Mouse (Mus musculus) urinary bladder, postnatal 14 days (tissue): ENCODE measurements around the gene Clca4a.
"Not testable (repeated sequence)": the region's sequence is repeated elsewhere in the genome, so short reads cannot be mapped to it uniquely, and the experiment has no call there.

ENCODE experiments used
- DNase-seq: peaks from one replicate; pipeline ENCODE4 v3.0.0; 2021; ENCODE audit warnings: low spot score

The Clca4a gene

GRCm38 (mm10) chr3:144974945-144975344 is at the start of gene Clca4a:
TSS of gene Clca4a (minus strand) at chr3:144975045.
- no peak for DNase-seq

DNA sequence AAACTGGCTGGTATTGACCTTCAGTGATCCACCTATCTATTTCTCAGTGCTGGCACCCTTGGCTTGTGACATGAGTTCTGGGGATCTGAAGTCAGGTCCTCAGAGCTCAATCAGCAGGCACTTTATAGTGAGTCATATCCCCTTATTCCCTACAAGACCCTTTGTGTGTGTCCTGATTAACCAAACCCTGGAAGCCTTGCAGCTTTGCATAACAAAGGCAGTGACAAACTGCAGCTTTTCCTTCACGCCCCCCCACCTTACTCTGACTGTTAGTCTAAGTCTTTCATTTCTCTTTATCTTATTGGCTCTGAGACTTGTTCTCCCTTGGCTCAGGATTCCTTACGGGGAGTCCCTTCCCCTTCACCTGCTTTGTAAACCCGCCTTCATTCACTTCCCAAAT is 43.0 kb upstream of the Clca4a start:
- no peak for DNase-seq

GRCm38 (mm10) chr3:145004422-145004821 is 29.6 kb upstream of the Clca4a start:
- no peak for DNase-seq

GRCm38 (mm10) chr3:145000912-145001311 is 26.1 kb upstream of the Clca4a start:
- no peak for DNase-seq

GRCm38 (mm10) chr3:144993055-144993454 is 18.2 kb upstream of the Clca4a start:
- no peak for DNase-seq

DNA sequence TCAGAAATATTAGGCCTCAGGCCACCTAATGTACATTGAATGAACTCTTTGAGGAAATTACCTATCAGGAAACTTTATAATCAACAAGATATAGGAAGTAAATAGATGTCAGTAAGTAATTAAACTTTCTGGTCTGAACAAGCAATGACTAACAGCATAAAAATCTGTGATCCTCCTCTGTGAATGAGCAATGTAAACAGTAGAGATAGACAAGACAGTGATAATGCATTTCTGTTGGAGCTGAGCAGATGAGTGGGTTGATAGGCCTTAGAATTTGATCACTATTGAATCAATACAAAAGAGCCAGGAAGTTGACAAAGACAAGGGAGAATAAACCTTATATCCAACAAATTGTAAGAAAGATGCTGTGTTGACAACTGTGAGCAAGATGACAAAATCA is 17.8 kb upstream of the Clca4a start:
- DNase-seq: no peak

DNA sequence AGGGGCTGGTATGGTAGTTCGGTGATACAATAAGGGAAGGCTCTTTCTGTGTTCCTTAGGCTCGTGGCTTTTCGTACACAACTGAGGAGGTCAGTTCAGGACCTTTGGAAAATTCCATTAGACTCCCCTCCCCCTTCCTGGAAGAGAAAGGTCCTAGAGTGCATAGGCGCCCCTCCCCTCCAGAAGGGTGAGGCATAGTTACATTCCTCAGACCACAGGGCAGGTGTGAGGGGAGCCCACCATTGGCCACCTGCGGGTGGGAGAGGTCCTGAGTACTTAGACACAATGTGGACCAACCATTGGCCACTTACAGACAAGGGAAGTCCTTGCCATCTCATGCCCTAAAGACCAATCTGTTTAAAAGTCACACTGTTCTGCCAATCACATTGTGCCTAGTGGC is 11.0 kb upstream of the Clca4a start:
- DNase-seq: no peak

DNA sequence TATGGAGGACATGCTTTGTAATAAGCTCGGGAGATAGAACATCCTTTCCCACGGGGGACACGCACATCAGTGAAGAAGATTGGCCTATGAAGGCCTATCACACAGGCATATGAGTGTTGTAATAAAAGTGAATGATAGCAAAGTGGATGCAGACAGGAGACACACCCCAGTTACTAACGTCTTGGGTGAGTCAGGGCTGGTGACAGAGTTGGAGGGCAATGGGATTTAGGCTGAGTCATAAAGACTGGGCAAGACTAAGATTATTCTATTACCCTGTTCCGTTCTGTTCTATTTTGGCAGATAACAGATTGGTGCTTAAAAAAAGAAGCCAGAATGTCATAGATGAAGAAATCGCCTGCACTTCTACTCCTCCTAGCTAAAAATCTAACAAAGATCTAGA is 5.7 kb upstream of the Clca4a start:
- DNase-seq: peak; percentile 5

DNA sequence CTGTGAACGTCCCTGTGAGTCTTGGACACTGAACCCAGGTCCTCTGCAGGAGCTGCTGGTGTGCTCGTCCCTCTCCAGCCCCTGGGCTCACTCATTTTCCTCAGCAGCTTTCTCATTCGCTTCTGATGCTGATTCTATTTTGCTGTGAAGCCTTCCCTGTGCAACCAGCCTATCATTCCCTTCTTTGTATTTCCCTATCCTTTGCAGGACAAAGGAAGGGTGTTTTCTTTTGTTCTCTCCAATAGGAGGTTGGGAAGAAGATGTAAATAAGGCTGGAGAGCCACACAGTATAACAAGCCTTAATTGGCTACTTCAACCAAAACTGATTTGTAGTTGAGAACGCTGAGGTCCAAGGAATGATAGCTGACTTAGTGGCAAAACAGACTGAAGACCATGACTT is 2.8 kb upstream of the Clca4a start:
- no peak for DNase-seq

DNA sequence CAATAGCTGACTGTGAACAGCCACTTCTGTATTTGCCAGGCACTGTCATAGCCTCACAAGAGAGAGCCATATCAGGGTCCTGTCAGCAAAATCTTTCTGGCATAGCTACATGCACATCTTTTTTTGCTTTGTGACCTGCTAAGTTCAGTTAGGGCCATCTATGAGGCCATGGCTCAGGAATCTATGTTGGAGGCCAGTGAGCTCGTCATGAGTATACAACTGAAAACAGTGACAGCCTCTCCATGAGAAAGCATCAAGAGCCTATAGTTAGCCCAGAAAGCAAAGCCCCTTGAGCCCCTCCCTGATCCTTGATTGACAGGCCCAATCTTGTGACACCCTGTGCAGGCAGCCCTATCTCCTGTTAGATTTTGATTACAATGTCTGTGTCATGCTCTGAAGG is 1.2 kb upstream of the Clca4a start:
- no peak for DNase-seq

DNA sequence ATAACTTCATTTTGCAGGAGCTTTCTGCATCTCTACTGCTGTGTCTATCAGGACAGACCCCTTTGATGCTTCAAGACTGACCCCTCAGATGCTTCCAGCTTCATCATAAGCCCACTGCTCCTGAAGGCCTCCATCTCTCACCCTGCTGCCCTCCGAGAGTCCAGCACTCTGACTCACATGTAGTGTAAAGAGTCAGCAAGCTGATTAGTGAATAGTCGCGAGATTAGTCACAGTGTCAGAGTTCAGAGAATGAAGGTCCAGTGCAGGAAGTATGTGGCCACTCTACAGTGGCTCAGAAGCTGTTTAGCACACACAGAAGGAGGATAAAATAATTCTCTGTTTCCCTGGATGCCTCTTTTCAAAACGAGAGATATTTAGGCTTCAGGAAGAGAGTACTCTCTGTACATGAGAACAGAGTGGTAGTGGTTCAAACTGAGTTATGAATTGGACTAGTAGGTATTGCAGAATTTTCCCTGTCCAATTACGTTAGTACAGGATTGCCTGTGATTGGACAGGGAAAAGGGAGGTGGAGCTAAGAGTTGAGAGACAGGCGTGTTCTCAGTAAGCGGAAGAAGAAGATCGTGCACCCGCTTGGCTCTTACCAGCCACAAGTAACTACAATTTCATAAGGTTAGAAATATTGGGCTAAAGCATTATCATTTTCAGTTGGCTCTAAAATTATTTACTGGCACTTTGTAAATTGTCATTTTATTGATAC is 3.1 kb downstream of the Clca4a start:
- DNase-seq: peak; percentile 17

- no peak for DNase-seq
Observed at GRCm38 (mm10) chr3:144969755-144970154, 5.1 kb downstream of the Clca4a start.

DNA sequence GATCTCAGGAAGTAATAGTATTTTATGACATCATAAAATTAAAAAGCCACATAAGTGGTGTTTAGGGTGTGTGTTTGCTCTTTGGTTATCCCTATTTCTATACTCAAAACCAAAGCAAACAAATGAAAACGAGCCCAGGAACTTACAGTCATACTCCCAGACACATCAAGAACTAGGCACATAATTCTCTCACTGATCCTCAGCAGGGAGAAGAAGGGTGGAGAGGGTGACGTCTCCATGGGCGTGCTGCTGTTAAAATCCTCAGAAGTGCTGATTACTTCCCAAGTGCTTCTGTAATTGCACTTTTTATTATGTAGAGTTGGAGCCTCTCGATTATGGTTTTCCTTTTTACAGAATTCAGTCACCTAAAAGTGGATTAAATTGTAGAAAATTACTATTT is 8.8 kb downstream of the Clca4a start:
- DNase-seq: no peak

DNA sequence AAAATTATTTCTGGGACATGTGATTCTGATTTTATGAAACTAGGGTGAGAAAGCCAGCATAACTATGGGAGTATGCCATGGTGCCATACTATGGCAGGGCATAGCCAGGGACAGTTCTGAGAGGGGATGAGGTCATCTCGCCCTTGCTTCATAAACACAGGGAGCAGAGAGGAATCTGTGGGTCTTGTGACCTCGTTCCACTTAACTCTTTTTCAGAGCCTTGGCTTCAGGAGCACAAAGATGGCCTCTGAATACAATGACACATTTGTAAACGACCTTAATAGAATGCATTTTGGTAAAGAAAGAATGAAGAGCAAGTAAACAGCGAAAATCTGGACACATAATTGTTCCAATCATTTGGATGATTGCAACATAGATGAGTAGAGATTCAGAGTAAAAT is 24.0 kb downstream of the Clca4a start:
- DNase-seq: no peak

GRCm38 (mm10) chr3:144947376-144947775 is 27.5 kb downstream of the Clca4a start:
- not testable (repeated sequence) for DNase-seq

DNA sequence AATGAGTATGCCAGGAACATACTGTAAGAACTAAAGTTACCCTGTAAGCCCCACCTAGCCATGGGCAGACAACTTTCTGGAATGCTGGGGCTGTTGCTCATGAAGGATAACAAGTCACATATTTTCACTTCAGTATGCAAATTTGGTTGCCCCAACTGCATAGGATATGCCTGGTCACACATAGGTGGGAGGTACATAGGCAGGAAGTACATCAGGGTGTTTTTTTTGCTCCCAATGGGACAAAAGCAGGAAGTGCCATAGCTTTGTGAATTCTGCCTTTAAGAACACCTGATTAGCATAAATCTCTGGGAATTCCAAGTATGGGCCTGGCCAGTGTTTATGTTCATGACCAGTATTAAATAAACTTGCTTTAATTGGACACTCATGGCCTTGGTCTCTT is 41.2 kb downstream of the Clca4a start:
- DNase-seq: not testable (repeated sequence)

- DNase-seq: no peak
Observed at GRCm38 (mm10) chr3:144933011-144933491, 41.8 kb downstream of the Clca4a start.

- no peak for DNase-seq
Observed at GRCm38 (mm10) chr3:144932335-144932734, 42.5 kb downstream of the Clca4a start, which contains the start of gene Clca4b. TSS of gene Clca4b (minus strand) at chr3:144932529.

DNA sequence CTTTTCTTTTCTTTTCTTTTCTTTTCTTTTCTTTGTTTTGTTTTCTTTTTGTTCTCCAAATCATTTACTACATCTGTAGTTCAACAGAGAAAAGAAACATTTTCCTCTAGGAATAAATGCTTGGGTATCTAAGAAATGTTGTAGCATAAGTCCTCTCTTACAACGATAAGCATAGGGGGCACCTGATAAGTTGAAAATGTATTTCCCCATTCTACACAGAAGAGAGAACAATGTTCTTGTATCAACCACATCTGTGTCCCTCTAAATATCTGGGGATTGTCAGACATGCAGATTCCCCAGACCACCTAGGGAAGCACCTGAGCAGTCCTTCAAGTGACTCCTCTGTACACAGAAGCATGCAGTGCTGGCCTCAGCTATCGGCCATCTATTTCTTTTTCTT is 60.8 kb downstream of the Clca4a start:
- no peak for DNase-seq
